Mouse (Mus musculus): Measurements from ENCODE around the gene Flrt1.

- no peak for TF ChIP-seq POLR2A (IDR thresholded peaks at IDR 0.05; ENCODE audit: insufficient read depth, low read depth, low read length)
- no peak for TF ChIP-seq CTCF (IDR thresholded peaks at IDR 0.05; ENCODE audit: insufficient read depth, low read depth, low read length)
Measured at GRCm38 (mm10) chr19:7088558-7088957, 17.0 kb downstream of the Flrt1 start.

Measured in olfactory bulb, adult 2 months (tissue).